Mouse (Mus musculus) E14TG2a.4 (cell line): ENCODE measurements around the gene Pvr.
A peak's percentile ranks its signal among the peaks of the same experiment; 100 is the strongest.

Experiments
- H3K27me3 ChIP-seq: 2 replicates; pipeline ENCODE4 v1.6.1; 2014; ENCODE audit warnings: low read length, control low read depth; ENCODE audit not compliant: insufficient read depth
- H3K36me3 ChIP-seq: 2 replicates; pipeline ENCODE4 v1.6.1; 2014; ENCODE audit warnings: low read length, control low read depth; ENCODE audit not compliant: insufficient read depth
- H3K4me1 ChIP-seq: replicated peaks from 2 replicates; pipeline ENCODE4 v1.6.1; 2014; ENCODE audit warnings: low read depth, low read length, control low read depth
- H3K4me3 ChIP-seq: replicated peaks from 2 replicates; pipeline ENCODE4 v1.5.1; 2014; ENCODE audit warnings: mild to moderate bottlenecking, low read length
- H3K9me3 ChIP-seq: 2 replicates; pipeline ENCODE4 v1.6.1; 2014; ENCODE audit warnings: low read length, control low read depth
- CTCF ChIP-seq: conservative IDR thresholded peaks from 2 replicates; pipeline ENCODE4 v1.5.1; 2014; ENCODE audit warnings: low read length
- NANOG ChIP-seq: IDR thresholded peaks from 2 replicates; pipeline ENCODE4 v1.6.1; 2014; ENCODE audit warnings: borderline replicate concordance, low read length, mixed read lengths
- POU5F1 ChIP-seq: IDR thresholded peaks from 2 replicates; pipeline ENCODE4 v1.6.1; 2014; ENCODE audit warnings: low read length, borderline replicate concordance

Pvr gene

DNA sequence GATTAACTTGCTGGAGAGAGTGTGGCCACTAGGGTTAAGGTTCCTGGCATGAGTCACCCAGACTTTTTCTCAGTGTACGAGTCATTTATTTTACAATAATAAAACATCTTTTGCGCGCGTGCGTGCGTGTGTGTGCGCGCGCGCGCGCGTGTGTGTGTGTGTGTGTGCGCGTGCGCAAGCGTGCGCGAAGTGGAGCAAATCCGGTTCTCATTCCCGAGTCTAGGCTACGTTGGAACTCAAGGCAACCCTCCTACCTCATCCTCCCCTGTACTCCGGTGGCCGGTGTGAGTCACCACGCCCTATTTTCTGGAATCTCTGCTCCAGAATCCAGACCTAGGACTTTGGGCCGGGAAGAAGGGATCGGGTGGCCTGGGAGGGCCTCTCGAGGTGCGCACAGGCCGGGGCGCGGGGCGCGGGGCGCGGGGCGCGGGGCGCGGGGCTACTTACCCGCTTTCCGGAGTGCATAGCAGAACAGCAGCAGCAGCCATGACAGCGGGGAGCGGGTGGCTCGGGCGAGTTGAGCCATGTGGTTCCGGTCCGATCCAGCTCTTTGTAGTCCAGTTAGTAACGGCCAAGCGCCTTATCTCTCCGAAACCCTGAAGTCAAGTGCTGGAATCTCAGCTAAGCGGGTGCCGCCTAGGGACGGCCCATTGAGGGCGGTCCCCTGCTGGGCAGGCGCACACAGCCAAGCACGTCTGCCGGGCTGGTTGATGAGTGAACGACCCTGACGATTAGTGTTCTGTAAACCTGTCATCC is at the start of gene Pvr:
Gene Pvr (minus strand): TSS at position 655 of the 756 bp plus-strand sequence.
- Histone ChIP-seq H3K27me3 (no peaks in the 10 kb centered on the region), H3K4me1 (peaks cover 56% of the 10 kb centered on the region), H3K4me3 (peak within 1 kb of the TSS; percentile 83), H3K9me3 (no peaks in the 10 kb centered on the region), H3K36me3 (peaks cover 36% of the 10 kb centered on the region)
- TF ChIP-seq NANOG: no peak
- no peak for TF ChIP-seq POU5F1
- no peak for TF ChIP-seq CTCF

DNA sequence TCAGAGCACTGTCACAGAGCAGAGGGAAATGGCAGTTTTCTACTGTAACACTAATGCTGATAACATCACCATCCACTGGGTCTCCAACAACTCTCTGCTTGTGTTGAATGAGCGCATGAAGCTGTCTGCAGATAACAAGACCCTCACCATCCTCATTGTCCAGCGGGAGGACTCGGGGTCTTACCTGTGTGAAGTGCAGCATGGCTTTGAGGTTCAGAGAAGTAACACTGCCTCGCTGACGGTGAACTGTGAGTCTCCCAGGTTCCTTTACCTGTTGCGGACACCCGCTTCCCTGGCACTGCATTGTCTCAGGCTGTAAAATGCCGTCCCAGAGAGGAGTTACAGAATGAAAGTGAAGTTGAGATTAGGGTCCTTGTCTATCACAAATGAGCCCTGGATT is 49.2 kb upstream of the Pvr start:
- TF ChIP-seq CTCF: no peak
- no peak for TF ChIP-seq NANOG
- TF ChIP-seq POU5F1: no peak
- Histone ChIP-seq H3K27me3 (no peaks in the 10 kb centered on the region), H3K36me3 (peaks cover 20% of the 10 kb centered on the region), H3K4me1 (peaks cover under 1% of the 10 kb centered on the region; the same call in 1 of the 2 replicates), H3K9me3 (peaks cover 8% of the 10 kb centered on the region; the same call in 1 of the 2 replicates), H3K4me3 (no peak overlapping the region)

DNA sequence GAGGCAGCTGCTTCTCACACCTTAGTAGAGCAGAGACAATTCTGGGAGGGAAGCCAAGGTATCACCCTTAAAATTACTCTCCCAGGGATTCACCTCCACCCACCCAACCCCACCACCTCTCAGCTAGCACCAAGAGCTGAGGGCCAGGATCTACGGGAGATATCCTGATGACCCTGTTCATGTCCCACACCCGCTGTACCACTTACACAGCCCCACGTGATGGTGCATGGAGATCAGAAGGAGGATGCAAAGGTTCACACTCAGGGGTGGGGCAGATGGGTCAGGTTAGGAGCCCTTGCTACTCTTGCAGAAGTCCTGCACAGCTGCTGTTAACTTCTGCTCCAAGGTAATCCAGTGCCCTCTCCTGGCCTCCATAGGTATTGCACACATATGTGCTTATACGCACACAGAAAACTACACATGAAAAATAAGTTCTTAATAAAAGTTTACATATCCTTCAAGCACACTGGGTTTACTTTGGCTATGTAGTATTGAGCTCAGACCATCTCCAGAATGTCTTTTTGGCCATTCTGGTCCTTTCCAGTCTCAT is 48.7 kb upstream of the Pvr start:
- no peak overlapping the region for H3K4me3 ChIP-seq
- TF ChIP-seq NANOG (no peak), CTCF (peak; percentile 60), POU5F1 (no peak)
- no peaks in the 10 kb centered on the region for H3K4me1 ChIP-seq
- peaks cover 8% of the 10 kb centered on the region; the same call in 1 of the 2 replicates for H3K9me3 ChIP-seq
- peaks cover 20% of the 10 kb centered on the region for H3K36me3 ChIP-seq
- no peaks in the 10 kb centered on the region for H3K27me3 ChIP-seq

DNA sequence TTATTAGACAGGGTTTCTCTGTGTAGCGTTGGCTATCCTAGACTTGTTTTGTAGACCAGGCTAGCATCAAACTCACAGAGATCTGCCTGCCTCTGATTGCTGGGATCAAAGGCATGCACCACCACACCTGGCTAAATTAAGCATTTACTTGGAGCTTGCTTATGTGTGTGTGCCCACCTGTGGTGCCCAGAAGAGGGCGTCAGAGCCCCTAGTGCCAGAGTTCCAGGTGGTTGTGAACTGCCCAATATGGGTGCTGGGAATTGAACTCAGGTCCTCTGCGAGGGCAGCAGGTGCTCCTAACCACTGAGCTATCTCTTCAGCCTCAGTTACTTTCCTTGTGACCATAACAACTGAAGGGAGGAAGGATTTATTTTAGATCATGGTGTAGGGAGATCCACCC is 48.1 kb upstream of the Pvr start:
- Histone ChIP-seq H3K4me1 (0 out of 2 replicates have a peak, but pooled peaks cover 3% of the 10 kb centered on the region), H3K36me3 (peaks cover 20% of the 10 kb centered on the region)

DNA sequence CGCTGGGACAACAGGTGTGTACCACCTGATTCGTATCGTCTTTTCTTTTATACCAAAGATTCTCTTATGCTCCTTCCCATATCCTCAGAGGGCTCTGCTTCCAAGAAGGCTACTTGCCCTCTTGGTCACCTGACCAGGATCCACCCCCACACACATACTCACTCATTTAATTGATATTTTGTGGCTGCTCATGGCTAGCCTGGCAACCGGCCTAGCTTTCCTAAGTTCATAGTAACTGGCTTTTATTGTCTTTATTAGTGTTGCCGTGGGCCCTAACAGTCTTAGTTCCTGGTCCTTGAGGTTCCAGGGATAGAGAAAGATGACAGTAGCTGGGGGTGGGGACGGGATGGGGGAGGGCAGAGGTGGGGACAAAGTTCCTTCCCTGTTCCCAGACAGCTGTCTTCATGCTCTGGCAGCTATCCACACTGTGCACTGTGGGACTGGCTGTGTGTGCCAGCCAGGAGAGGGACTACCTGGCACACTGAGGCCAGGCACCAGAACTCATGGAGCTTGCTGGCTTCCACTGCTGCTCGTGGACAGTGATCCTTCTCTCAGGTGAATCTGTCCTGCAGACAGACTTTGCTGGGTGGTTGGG is 44.1 kb upstream of the Pvr start, which contains the start of gene Ceacam20:
Gene Ceacam20 (plus strand): TSS at position 428 of the 595 bp plus-strand sequence.
- H3K4me3 ChIP-seq: no peak within 1 kb of the TSS
- peaks cover 5% of the 10 kb centered on the region; the same call in 1 of the 2 replicates for H3K36me3 ChIP-seq
- TF ChIP-seq POU5F1 (no peak), CTCF (no peak), NANOG (no peak)
- peaks cover 12% of the 10 kb centered on the region; the same call in 1 of the 2 replicates for H3K4me1 ChIP-seq
- H3K9me3 ChIP-seq: 0 out of 2 replicates have a peak, but pooled peaks cover 6% of the 10 kb centered on the region
- no peaks in the 10 kb centered on the region for H3K27me3 ChIP-seq

More for the DNA sequence above, 48.1 kb upstream of the Pvr start:
- Histone ChIP-seq H3K9me3 (peaks cover 8% of the 10 kb centered on the region; the same call in 1 of the 2 replicates), H3K4me3 (no peak overlapping the region), H3K27me3 (no peaks in the 10 kb centered on the region)
- no peak for TF ChIP-seq POU5F1
- no peak for TF ChIP-seq NANOG
- TF ChIP-seq CTCF: no peak

DNA sequence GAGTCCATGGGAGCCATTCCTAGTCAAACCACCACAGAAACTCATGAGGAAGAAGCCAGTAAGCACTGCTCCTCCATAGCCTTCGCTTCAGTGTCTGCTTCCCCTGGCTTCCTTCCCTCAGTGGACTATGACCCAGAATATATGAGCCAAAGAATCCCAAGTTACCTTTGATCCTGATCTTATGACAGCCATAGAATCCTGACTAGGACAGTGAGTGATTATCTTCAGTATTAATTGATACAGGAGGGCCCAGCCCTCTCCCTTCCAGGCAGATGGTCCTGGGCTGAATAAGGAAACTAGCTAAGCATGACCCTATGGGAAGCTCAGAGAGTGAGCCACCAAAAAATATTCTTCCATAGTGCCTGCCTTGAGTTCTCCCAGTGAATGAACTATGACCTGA is 41.5 kb upstream of the Pvr start:
- TF ChIP-seq NANOG (no peak), POU5F1 (no peak), CTCF (no peak)
- Histone ChIP-seq H3K9me3 (0 out of 2 replicates have a peak, but pooled peaks cover 6% of the 10 kb centered on the region), H3K4me1 (peaks cover 12% of the 10 kb centered on the region; the same call in 1 of the 2 replicates), H3K36me3 (no peaks in the 10 kb centered on the region), H3K27me3 (no peaks in the 10 kb centered on the region), H3K4me3 (no peak overlapping the region)

DNA sequence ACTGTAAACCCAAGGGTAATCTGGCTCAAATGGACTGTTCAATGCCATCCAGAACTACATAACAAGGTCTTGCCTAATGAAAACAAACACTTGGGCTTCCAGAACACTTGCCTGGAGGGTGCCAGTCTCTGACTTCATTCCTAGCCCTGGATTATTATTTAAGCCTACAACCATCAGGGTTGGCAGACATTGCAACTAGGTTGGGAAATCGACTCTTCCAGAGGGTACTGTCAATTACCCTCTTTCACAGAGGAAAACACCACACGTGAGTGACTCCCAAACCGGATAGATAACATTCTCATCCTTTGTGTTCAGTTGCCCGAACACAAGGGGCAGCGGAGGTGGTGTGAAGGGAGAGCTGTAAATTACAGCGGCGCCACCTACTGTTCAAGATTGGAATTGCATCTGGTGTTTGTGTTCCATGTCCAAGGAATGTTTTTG is 35.4 kb upstream of the Pvr start:
- Histone ChIP-seq H3K4me3 (no peak overlapping the region), H3K4me1 (peaks cover 20% of the 10 kb centered on the region), H3K9me3 (no peaks in the 10 kb centered on the region), H3K36me3 (no peaks in the 10 kb centered on the region), H3K27me3 (no peaks in the 10 kb centered on the region)
- TF ChIP-seq CTCF (peak; percentile 73), NANOG (no peak), POU5F1 (no peak)

DNA sequence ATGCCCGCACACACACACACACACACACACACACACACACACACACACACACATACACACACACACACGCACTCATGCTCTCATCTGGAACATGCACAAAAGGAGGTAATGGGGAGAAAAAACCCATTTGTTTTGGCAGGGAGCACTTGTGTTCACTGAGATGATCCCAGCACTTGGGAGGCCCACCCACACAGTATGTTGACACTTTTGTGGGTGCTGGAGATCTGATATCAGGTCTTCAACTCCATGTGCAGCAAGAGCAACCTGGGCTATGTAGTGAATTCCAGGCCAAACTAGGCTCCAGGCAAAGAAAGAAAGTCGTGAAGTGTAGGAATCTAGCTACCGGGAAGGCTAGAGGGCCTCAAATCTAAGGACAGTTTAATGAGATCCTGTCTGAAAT is 34.9 kb upstream of the Pvr start:
- no peak for TF ChIP-seq NANOG
- TF ChIP-seq POU5F1: no peak
- TF ChIP-seq CTCF: no peak
- no peaks in the 10 kb centered on the region for H3K27me3 ChIP-seq
- no peaks in the 10 kb centered on the region for H3K9me3 ChIP-seq
- no peaks in the 10 kb centered on the region for H3K36me3 ChIP-seq
- H3K4me3 ChIP-seq: no peak overlapping the region
- peaks cover 20% of the 10 kb centered on the region for H3K4me1 ChIP-seq
